Mouse (Mus musculus) lung, postnatal 0 days (tissue): ENCODE data around the gene Tpcn1.

Source experiments
- CTCF ChIP-seq: IDR thresholded peaks from 2 replicates; pipeline ENCODE4 v1.5.1; 2016; ENCODE audit warnings: antibody characterized with exemption, mild to moderate bottlenecking
- EP300 ChIP-seq: IDR thresholded peaks from 2 replicates; pipeline ENCODE4 v1.6.1; 2016; ENCODE audit warnings: antibody characterized with exemption, mild to moderate bottlenecking, control low read depth

GRCm38 (mm10) chr5:120505368-120505767, 83.1 kb downstream of the Tpcn1 start:
- peak; percentile 98 for TF ChIP-seq CTCF
- no peak for TF ChIP-seq EP300
